Mouse (Mus musculus): Measurements from ENCODE around the gene Cbr4. TPM values are rescaled to one million over a fixed set of nuclear protein-coding genes. Genes with fewer than 3 reads are reported as not detected.
A peak's percentile ranks its signal among the peaks of the same experiment; 100 is the strongest.

Cbr4 gene
- total and polyA plus RNA-seq, 2 experiments from 2014 or later: 8.8 to 19.2 TPM

- Histone ChIP-seq H3K36me3 (ENCODE audit: insufficient read depth, low read length) (no peaks in the 10 kb centered on the region), H3K4me2 (ENCODE audit: low read depth, low read length, poor library complexity, severe bottlenecking) (no peak overlapping the region), H3K27ac (ENCODE audit: low read depth, low read length) (no peak overlapping the region), H3K4me1 (ENCODE audit: insufficient read depth, low read length) (no peaks in the 10 kb centered on the region), H3K4me3 (ENCODE audit: low read depth, low read length) (no peak overlapping the region), H3K9me3 (ENCODE audit: low read length) (no peaks in the 10 kb centered on the region), H3K9ac (replicated peaks; ENCODE audit: low read length, poor library complexity, severe bottlenecking) (no peak overlapping the region), H3K27me3 (ENCODE audit: insufficient read depth, low read length) (no peaks in the 10 kb centered on the region)
- DNase-seq (ENCODE audit: low spot score) (no peak), ATAC-seq (ENCODE audit: low FRiP score) (no peak)
- WGBS: 72% methylated on average over 22 of the region's 22 CpGs
- peak; percentile 49 for TF ChIP-seq CTCF (IDR thresholded peaks at IDR 0.05)
Observed at GRCm38 (mm10) chr8:61531944-61532795, 44.6 kb downstream of the Cbr4 start.

- no peaks in the 10 kb centered on the region for H3K36me3 ChIP-seq (ENCODE audit: insufficient read depth, low read length)
- no peak overlapping the region for H3K4me2 ChIP-seq (ENCODE audit: low read depth, low read length, poor library complexity, severe bottlenecking)
- H3K4me1 ChIP-seq (ENCODE audit: insufficient read depth, low read length): no peaks in the 10 kb centered on the region
- no peak overlapping the region for H3K4me3 ChIP-seq (ENCODE audit: low read depth, low read length)
- no peaks in the 10 kb centered on the region for H3K27me3 ChIP-seq (ENCODE audit: insufficient read depth, low read length)
- no peak for ATAC-seq (ENCODE audit: low FRiP score)
- DNase-seq (ENCODE audit: low spot score): no peak
- H3K9ac ChIP-seq (replicated peaks; ENCODE audit: low read length, poor library complexity, severe bottlenecking): no peak overlapping the region
- TF ChIP-seq CTCF (IDR thresholded peaks at IDR 0.05): no peak
- WGBS: 81% methylated on average over 5 of the region's 5 CpGs
- no peak overlapping the region for H3K27ac ChIP-seq (ENCODE audit: low read depth, low read length)
- no peaks in the 10 kb centered on the region for H3K9me3 ChIP-seq (ENCODE audit: low read length)
Observed at GRCm38 (mm10) chr8:61532831-61533230, 45.3 kb downstream of the Cbr4 start.

GRCm38 (mm10) chr8:61533356-61533926 lies 45.9 kb downstream of the Cbr4 start:
- Histone ChIP-seq H3K9ac (replicated peaks; ENCODE audit: low read length, poor library complexity, severe bottlenecking) (no peak overlapping the region), H3K4me3 (ENCODE audit: low read depth, low read length) (no peak overlapping the region), H3K36me3 (ENCODE audit: insufficient read depth, low read length) (no peaks in the 10 kb centered on the region), H3K27ac (ENCODE audit: low read depth, low read length) (no peak overlapping the region), H3K4me2 (ENCODE audit: low read depth, low read length, poor library complexity, severe bottlenecking) (no peak overlapping the region), H3K4me1 (ENCODE audit: insufficient read depth, low read length) (no peaks in the 10 kb centered on the region), H3K9me3 (ENCODE audit: low read length) (no peaks in the 10 kb centered on the region), H3K27me3 (ENCODE audit: insufficient read depth, low read length) (no peaks in the 10 kb centered on the region)
- DNase-seq (ENCODE audit: low spot score) (no peak), ATAC-seq (ENCODE audit: low FRiP score) (no peak)
- TF ChIP-seq CTCF (IDR thresholded peaks at IDR 0.05): no peak
- WGBS: 50% methylated on average over 16 of the region's 16 CpGs

DNA sequence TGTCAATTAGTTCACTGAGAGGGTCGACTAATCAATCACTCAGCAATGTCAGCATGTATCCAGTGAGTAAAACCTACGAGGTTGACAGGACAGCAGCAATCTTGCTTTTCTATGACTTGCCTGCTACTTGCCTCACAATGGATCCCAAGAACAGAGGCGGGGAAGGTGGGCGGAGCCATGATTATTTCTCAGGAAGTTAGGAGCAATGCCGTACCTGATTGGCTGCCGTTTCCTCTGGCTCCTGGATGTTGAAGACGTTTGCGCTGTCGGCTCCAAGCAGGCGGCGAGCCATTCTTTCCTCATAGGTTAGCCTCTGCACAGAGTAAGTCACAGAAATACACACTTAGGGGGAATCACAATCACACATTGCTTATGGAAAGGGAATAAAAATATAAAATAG lies 47.9 kb downstream of the Cbr4 start:
- H3K4me2 ChIP-seq (ENCODE audit: low read depth, low read length, poor library complexity, severe bottlenecking): no peak overlapping the region
- no peak for TF ChIP-seq CTCF (IDR thresholded peaks at IDR 0.05)
- H3K9me3 ChIP-seq (ENCODE audit: low read length): no peaks in the 10 kb centered on the region
- DNase-seq (ENCODE audit: low spot score) (peak; percentile 40), ATAC-seq (ENCODE audit: low FRiP score) (no peak)
- H3K27ac ChIP-seq (ENCODE audit: low read depth, low read length): no peak overlapping the region
- H3K9ac ChIP-seq (replicated peaks; ENCODE audit: low read length, poor library complexity, severe bottlenecking): no peak overlapping the region
- H3K4me3 ChIP-seq (ENCODE audit: low read depth, low read length): no peak overlapping the region
- 80% methylated on average over 11 of the region's 11 CpGs for WGBS
- H3K4me1 ChIP-seq (ENCODE audit: insufficient read depth, low read length): no peaks in the 10 kb centered on the region
- H3K27me3 ChIP-seq (ENCODE audit: insufficient read depth, low read length): no peaks in the 10 kb centered on the region
- no peaks in the 10 kb centered on the region for H3K36me3 ChIP-seq (ENCODE audit: insufficient read depth, low read length)

DNA sequence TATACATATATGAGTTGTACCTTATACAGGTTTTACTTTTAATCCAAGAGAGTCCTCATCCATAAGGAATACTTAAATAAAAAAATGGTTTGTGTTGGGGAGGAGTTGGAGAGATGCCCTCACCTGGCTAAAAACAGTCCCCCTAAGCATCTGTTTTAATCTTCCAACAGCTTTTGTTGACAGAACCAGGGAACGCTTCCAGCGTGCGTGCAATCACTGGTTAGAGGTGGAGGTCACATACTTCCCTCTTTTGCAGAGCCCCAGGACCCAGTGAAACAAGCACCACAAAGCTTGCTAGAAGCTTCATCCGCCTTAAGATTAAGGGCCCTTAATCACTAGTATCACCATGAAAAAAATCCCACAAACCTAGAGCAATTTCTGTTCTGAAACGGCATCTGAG lies 49.9 kb downstream of the Cbr4 start:
- DNase-seq (ENCODE audit: low spot score) (no peak), ATAC-seq (ENCODE audit: low FRiP score) (no peak)
- no peaks in the 10 kb centered on the region for H3K36me3 ChIP-seq (ENCODE audit: insufficient read depth, low read length)
- no peaks in the 10 kb centered on the region for H3K27me3 ChIP-seq (ENCODE audit: insufficient read depth, low read length)
- TF ChIP-seq CTCF (IDR thresholded peaks at IDR 0.05): no peak
- WGBS: 87% methylated on average over 5 of the region's 5 CpGs
- no peak overlapping the region for H3K4me3 ChIP-seq (ENCODE audit: low read depth, low read length)
- no peaks in the 10 kb centered on the region for H3K9me3 ChIP-seq (ENCODE audit: low read length)
- H3K4me1 ChIP-seq (ENCODE audit: insufficient read depth, low read length): no peaks in the 10 kb centered on the region
- no peak overlapping the region for H3K4me2 ChIP-seq (ENCODE audit: low read depth, low read length, poor library complexity, severe bottlenecking)
- no peak overlapping the region for H3K9ac ChIP-seq (replicated peaks; ENCODE audit: low read length, poor library complexity, severe bottlenecking)
- no peak overlapping the region for H3K27ac ChIP-seq (ENCODE audit: low read depth, low read length)

DNA sequence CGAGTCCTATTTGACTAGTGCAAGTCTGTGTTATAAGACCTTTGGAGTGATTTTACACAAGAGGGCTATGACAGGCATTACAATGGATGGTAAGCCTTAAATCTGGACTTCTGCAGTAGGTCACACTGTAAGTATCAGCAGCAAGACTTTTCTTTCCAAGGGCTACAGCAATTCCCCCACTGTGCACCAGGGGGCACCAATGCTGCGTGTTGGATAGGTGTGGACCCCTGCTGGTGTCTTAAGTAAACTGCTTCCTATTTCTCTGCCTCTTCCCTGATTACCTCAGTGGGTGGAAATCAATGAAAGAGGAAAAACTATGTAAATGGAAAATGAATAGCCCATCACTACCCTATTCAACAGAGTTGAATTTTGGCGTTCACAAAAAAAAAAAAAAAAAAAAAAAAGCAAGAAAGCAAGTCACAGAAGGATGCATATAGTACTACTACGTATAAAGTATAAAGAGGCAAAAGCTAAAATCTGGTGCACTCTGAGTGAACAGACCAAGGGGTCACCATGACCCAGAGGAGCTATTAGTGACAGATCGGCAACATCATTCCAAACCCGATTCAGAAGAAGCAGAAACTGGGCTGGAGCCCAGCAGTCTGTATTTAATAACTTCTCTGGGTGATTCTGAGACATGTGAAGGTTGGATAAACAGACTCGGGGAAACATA lies 52.4 kb downstream of the Cbr4 start:
- Histone ChIP-seq H3K27me3 (ENCODE audit: insufficient read depth, low read length) (no peaks in the 10 kb centered on the region), H3K4me3 (ENCODE audit: low read depth, low read length) (no peak overlapping the region), H3K4me1 (ENCODE audit: insufficient read depth, low read length) (no peaks in the 10 kb centered on the region), H3K9ac (replicated peaks; ENCODE audit: low read length, poor library complexity, severe bottlenecking) (no peak overlapping the region), H3K9me3 (ENCODE audit: low read length) (no peaks in the 10 kb centered on the region), H3K36me3 (ENCODE audit: insufficient read depth, low read length) (no peaks in the 10 kb centered on the region), H3K4me2 (ENCODE audit: low read depth, low read length, poor library complexity, severe bottlenecking) (no peak overlapping the region), H3K27ac (ENCODE audit: low read depth, low read length) (no peak overlapping the region)
- peak; percentile 56 for ATAC-seq (ENCODE audit: low FRiP score)
- peak; percentile 95 for DNase-seq (ENCODE audit: low spot score)
- 44% methylated on average over 7 of the region's 7 CpGs for WGBS
- peak; percentile 100 for TF ChIP-seq CTCF (IDR thresholded peaks at IDR 0.05)
